Mouse (Mus musculus): ENCODE data around the gene Kcnj9. TPM values are rescaled to one million over a fixed set of nuclear protein-coding genes. Genes with fewer than 3 reads are reported as not detected.

Kcnj9 gene
- 2.5 and 3.2 TPM in 2 replicates for polyA plus RNA-seq (2015; fragmentation: Nextera tagmentation; extraction: Ambion mirVana)

- WGBS, result 19% methylated on average over 9 of the region's 9 CpGs
- no peaks in the 10 kb centered on the region for H3K9me3 ChIP-seq (replicated peaks)
- no peak within 1 kb of the TSS for H3K27ac ChIP-seq (replicated peaks)
- H3K4me1 ChIP-seq, result peaks cover 25% of the 10 kb centered on the region
- ATAC-seq (ENCODE audit: low FRiP score), result peak; percentile 90
- no peaks in the 10 kb centered on the region for H3K36me3 ChIP-seq
- peak within 1 kb of the TSS; percentile 61 for H3K4me2 ChIP-seq
- peak within 1 kb of the TSS; percentile 36 for H3K4me3 ChIP-seq (replicated peaks)
- H3K27me3 ChIP-seq (replicated peaks), result peaks cover 5% of the 10 kb centered on the region; the same call in 1 of the 2 replicates
- H3K9ac ChIP-seq (replicated peaks), result peak within 1 kb of the TSS; percentile 47; the same call in 1 of the 2 replicates
Measured at GRCm38 (mm10) chr1:172329131-172329530, at the start of gene Kcnj9. Gene Kcnj9, minus strand, starts transcription at chr1:172329318.

DNA sequence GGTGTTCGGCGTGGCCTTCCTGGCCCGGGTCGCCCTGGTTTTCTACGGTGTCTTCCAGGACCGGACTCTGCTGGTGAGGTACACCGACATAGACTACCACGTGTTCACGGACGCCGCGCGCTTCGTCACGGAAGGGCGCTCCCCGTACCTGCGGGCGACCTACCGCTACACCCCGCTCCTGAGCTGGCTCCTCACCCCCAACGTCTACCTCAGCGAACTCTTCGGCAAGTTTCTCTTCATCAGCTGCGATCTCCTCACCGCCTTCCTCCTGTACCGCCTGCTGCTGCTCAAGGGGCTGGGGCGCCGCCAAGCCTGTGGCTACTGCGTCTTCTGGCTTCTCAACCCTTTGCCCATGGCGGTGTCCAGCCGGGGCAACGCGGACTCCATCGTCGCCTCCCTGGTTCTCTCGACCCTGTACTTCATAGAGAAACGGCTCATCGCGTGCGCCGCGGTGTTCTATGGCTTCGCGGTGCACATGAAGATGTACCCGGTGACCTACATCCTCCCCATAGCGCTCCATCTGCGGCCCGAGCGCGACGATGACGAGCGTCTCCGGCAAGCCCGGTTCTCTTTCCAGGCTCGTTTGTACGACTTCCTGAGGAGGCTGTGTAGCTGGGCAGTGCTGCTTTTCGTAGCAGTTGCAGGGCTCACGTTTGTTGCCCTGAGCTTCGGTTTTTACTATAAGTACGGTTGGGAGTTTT is 47.8 kb upstream of the Kcnj9 start:
- Histone ChIP-seq H3K4me2 (peak overlapping the region; percentile 99), H3K4me3 (replicated peaks) (peak overlapping the region; percentile 75), H3K36me3 (peaks cover 19% of the 10 kb centered on the region; the same call in 1 of the 2 replicates), H3K27me3 (replicated peaks) (no peaks in the 10 kb centered on the region), H3K9me3 (replicated peaks) (no peaks in the 10 kb centered on the region), H3K27ac (replicated peaks) (peak overlapping the region; percentile 82), H3K9ac (replicated peaks) (peak overlapping the region; percentile 78), H3K4me1 (peaks cover 39% of the 10 kb centered on the region)
- WGBS, result 3% methylated on average over 62 of the region's 62 CpGs
- peak; percentile 76 for ATAC-seq (ENCODE audit: low FRiP score)

- peak; percentile 99 for ATAC-seq (ENCODE audit: low FRiP score)
- WGBS, result under 1% methylated on average over 37 of the region's 39 CpGs
Measured at GRCm38 (mm10) chr1:172376198-172376667, 47.1 kb upstream of the Kcnj9 start, which contains the start of gene Pigm. Gene Pigm, plus strand, starts transcription at chr1:172376546.

DNA sequence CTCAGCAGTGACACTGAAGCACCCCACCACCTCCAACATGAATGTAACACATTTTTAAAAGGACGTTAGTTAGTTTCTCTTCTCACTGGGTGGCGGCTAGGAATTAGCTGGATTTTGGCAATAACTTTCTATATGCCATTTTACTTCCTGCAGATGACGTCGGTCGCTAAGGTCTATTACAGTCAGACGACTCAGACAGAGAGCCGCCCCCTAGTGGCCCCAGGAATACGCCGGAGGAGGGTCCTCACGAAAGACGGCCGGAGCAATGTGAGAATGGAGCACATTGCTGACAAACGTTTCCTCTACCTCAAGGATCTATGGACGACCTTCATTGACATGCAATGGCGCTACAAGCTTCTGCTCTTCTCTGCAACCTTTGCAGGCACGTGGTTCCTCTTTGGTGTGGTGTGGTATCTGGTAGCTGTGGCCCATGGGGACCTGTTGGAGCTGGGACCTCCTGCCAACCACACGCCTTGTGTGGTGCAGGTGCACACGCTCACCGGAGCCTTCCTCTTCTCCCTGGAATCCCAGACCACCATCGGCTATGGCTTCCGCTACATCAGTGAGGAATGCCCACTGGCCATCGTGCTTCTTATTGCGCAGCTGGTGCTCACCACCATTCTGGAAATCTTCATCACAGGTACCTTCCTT is 39.8 kb upstream of the Kcnj9 start:
- 30% methylated on average over 23 of the region's 23 CpGs for WGBS
- 0 out of 2 replicates have a peak, but pooled peaks have one; percentile 53 for ATAC-seq (ENCODE audit: low FRiP score)
- Histone ChIP-seq H3K27me3 (replicated peaks) (no peaks in the 10 kb centered on the region), H3K9ac (replicated peaks) (no peak overlapping the region), H3K36me3 (no peaks in the 10 kb centered on the region), H3K4me1 (0 out of 2 replicates have a peak, but pooled peaks cover 5% of the 10 kb centered on the region), H3K27ac (replicated peaks) (no peak overlapping the region), H3K9me3 (replicated peaks) (no peaks in the 10 kb centered on the region), H3K4me2 (peak overlapping the region; percentile 43), H3K4me3 (replicated peaks) (peak overlapping the region; percentile 11; the same call in 1 of the 2 replicates)

More at GRCm38 (mm10) chr1:172376198-172376667, 47.1 kb upstream of the Kcnj9 start, which contains the start of gene Pigm:
- H3K9ac ChIP-seq (replicated peaks), result peak within 1 kb of the TSS; percentile 78
- H3K36me3 ChIP-seq, result peaks cover 14% of the 10 kb centered on the region; the same call in 1 of the 2 replicates
- H3K27me3 ChIP-seq (replicated peaks), result no peaks in the 10 kb centered on the region
- H3K4me2 ChIP-seq, result peak within 1 kb of the TSS; percentile 99
- peak within 1 kb of the TSS; percentile 75 for H3K4me3 ChIP-seq (replicated peaks)
- peak within 1 kb of the TSS; percentile 82 for H3K27ac ChIP-seq (replicated peaks)
- H3K4me1 ChIP-seq, result peaks cover 39% of the 10 kb centered on the region
- H3K9me3 ChIP-seq (replicated peaks), result no peaks in the 10 kb centered on the region

GRCm38 (mm10) chr1:172364684-172365083 is 35.6 kb upstream of the Kcnj9 start:
- no peaks in the 10 kb centered on the region for H3K27me3 ChIP-seq (replicated peaks)
- H3K4me2 ChIP-seq, result no peak overlapping the region
- H3K4me1 ChIP-seq, result 0 out of 2 replicates have a peak, but pooled peaks cover 5% of the 10 kb centered on the region
- 0 out of 2 replicates have a peak overlapping the region, but pooled peaks have one; percentile 29 for H3K27ac ChIP-seq (replicated peaks)
- no peaks in the 10 kb centered on the region for H3K9me3 ChIP-seq (replicated peaks)
- H3K36me3 ChIP-seq, result no peaks in the 10 kb centered on the region
- no peak overlapping the region for H3K4me3 ChIP-seq (replicated peaks)
- 14% methylated on average over 6 of the region's 6 CpGs for WGBS
- peak; percentile 48 for ATAC-seq (ENCODE audit: low FRiP score)
- no peak overlapping the region for H3K9ac ChIP-seq (replicated peaks)

DNA sequence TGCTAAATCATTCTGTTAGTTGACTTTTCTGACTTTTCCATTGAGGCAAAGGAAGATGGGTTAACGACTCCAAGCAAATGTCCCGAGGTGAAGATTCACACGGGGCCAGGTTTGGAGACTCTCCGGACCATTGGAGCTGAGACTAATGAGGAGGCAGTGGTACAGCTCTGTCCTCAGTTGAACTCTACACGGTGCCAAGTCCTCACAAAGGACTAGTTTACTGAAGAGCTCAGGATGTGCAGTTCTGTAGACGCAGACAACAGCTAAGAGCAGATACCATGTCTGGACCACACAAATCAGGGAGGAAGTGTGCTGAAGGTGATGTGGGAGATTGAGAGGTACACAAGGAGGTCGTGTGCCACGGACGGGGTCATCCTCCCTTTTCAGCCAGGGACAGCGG is 29.2 kb upstream of the Kcnj9 start:
- Histone ChIP-seq H3K9ac (replicated peaks) (no peak overlapping the region), H3K4me1 (peaks cover 22% of the 10 kb centered on the region), H3K4me2 (no peak overlapping the region), H3K27ac (replicated peaks) (no peak overlapping the region), H3K27me3 (replicated peaks) (no peaks in the 10 kb centered on the region), H3K36me3 (no peaks in the 10 kb centered on the region), H3K4me3 (replicated peaks) (no peak overlapping the region), H3K9me3 (replicated peaks) (no peaks in the 10 kb centered on the region)
- WGBS, result 77% methylated on average over 10 of the region's 10 CpGs
- no peak for ATAC-seq (ENCODE audit: low FRiP score)

DNA sequence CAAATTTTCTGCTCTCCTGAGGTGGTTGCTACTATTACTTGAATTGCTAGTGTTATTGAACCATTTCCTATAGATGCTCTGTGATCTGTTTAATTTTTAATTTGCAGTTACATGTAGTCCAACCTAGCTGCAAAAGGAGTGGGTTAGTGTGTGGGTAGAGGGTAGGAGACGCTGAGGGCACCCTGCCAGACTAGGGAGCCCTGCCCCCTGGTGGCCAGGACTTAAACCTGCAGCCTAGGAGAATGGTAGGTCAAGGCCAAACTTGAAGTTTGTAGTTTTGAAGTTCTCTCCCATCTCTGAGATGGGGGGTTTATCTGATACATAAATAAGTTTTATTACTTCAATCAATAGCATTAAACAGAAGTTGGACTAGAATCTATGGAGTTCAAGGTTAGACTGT is 28.4 kb upstream of the Kcnj9 start:
- H3K27me3 ChIP-seq (replicated peaks), result no peaks in the 10 kb centered on the region
- no peaks in the 10 kb centered on the region for H3K9me3 ChIP-seq (replicated peaks)
- H3K27ac ChIP-seq (replicated peaks), result no peak overlapping the region
- no peak overlapping the region for H3K9ac ChIP-seq (replicated peaks)
- 0% methylated on average over 1 of the region's 1 CpGs for WGBS
- no peak overlapping the region for H3K4me2 ChIP-seq
- ATAC-seq (ENCODE audit: low FRiP score), result no peak
- H3K36me3 ChIP-seq, result no peaks in the 10 kb centered on the region
- H3K4me1 ChIP-seq, result peaks cover 26% of the 10 kb centered on the region
- H3K4me3 ChIP-seq (replicated peaks), result no peak overlapping the region

GRCm38 (mm10) chr1:172355336-172355735 is 26.2 kb upstream of the Kcnj9 start:
- Histone ChIP-seq H3K9ac (replicated peaks) (no peak overlapping the region), H3K36me3 (no peaks in the 10 kb centered on the region), H3K27me3 (replicated peaks) (no peaks in the 10 kb centered on the region), H3K4me2 (no peak overlapping the region), H3K4me1 (peaks cover 33% of the 10 kb centered on the region), H3K27ac (replicated peaks) (0 out of 2 replicates have a peak overlapping the region, but pooled peaks have one; percentile 28), H3K9me3 (replicated peaks) (no peaks in the 10 kb centered on the region), H3K4me3 (replicated peaks) (no peak overlapping the region)
- 43% methylated on average over 3 of the region's 3 CpGs for WGBS
- ATAC-seq (ENCODE audit: low FRiP score), result no peak

- peaks cover 35% of the 10 kb centered on the region for H3K4me1 ChIP-seq
- WGBS, result 92% methylated on average over 3 of the region's 3 CpGs
- H3K9me3 ChIP-seq (replicated peaks), result no peaks in the 10 kb centered on the region
- H3K27me3 ChIP-seq (replicated peaks), result no peaks in the 10 kb centered on the region
- H3K9ac ChIP-seq (replicated peaks), result no peak overlapping the region
- H3K27ac ChIP-seq (replicated peaks), result no peak overlapping the region
- no peak for ATAC-seq (ENCODE audit: low FRiP score)
- H3K36me3 ChIP-seq, result no peaks in the 10 kb centered on the region
- H3K4me3 ChIP-seq (replicated peaks), result no peak overlapping the region
- H3K4me2 ChIP-seq, result no peak overlapping the region
Measured at GRCm38 (mm10) chr1:172352453-172352852, 23.3 kb upstream of the Kcnj9 start.

- no peak overlapping the region for H3K9ac ChIP-seq (replicated peaks)
- WGBS, result 77% methylated on average over 6 of the region's 6 CpGs
Measured at GRCm38 (mm10) chr1:172352001-172352400, 22.9 kb upstream of the Kcnj9 start.

GRCm38 (mm10) chr1:172349916-172350812 is 21.0 kb upstream of the Kcnj9 start:
- Histone ChIP-seq H3K27me3 (replicated peaks) (no peaks in the 10 kb centered on the region), H3K4me1 (peaks cover 22% of the 10 kb centered on the region), H3K9me3 (replicated peaks) (no peaks in the 10 kb centered on the region), H3K9ac (replicated peaks) (no peak overlapping the region), H3K36me3 (no peaks in the 10 kb centered on the region), H3K4me3 (replicated peaks) (no peak overlapping the region), H3K4me2 (peak overlapping the region; percentile 35), H3K27ac (replicated peaks) (peak overlapping the region; percentile 78)
- 8% methylated on average over 19 of the region's 19 CpGs for WGBS
- peak; percentile 93 for ATAC-seq (ENCODE audit: low FRiP score)

More at GRCm38 (mm10) chr1:172352001-172352400, 22.9 kb upstream of the Kcnj9 start:
- no peak for ATAC-seq (ENCODE audit: low FRiP score)
- Histone ChIP-seq H3K4me1 (peaks cover 30% of the 10 kb centered on the region), H3K4me3 (replicated peaks) (no peak overlapping the region), H3K27me3 (replicated peaks) (no peaks in the 10 kb centered on the region), H3K4me2 (no peak overlapping the region), H3K36me3 (no peaks in the 10 kb centered on the region), H3K9me3 (replicated peaks) (no peaks in the 10 kb centered on the region), H3K27ac (replicated peaks) (no peak overlapping the region)

Data from neural tube, embryonic 15.5 days (tissue).